12 mouse cellular contexts compared by ENCODE assay signal in the genomic region with DNA sequence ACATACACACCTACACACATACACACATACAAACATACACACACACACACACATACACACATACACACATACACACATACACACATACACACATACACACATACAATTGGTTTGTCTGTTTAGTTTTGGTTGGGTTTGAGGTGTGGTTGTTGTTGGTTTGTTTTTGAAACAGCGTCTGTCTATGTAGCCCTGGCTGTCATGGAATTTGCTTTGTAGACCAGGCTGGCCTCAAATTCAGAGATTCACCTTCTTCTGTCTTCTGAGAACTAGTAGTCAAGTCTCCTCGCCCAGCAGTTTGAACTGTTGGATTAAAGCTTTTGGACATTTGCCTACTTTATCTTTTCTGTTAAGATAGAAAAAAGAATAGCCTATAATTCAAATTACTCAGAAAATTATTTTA. TPM values are rescaled to one million over a fixed set of nuclear protein-coding genes. Genes with fewer than 3 reads are reported as not detected.
DNase-seq lines count a peak whose midpoint lies in the region; ATAC-seq lines count a peak whose summit lies in the region.
"Not testable (repeated sequence)": the region's sequence is repeated elsewhere in the genome, so short reads cannot be mapped to it uniquely, and the experiment has no call there.
"Had no signal": no experiment of that assay in that cellular context is flagged by ENCODE, and none has a peak within 500 bp of the region (broad histone marks: within the 10 kb centered on the region; RNA-seq: fewer than 3 reads in every experiment).

No protein-coding gene starts in this region.

- H3K4me3 ChIP-seq in forebrain, embryonic 12.5 days (replicated peaks); hindbrain, embryonic 12.5 days; limb, embryonic 10.5 days; limb, embryonic 15.5 days; midbrain, embryonic 14.5 days (replicated peaks; ENCODE audit: low read depth, low read length); stomach, embryonic 14.5 days (ENCODE audit: low read depth, low read length): not testable (repeated sequence)

- H3K9me3 ChIP-seq in forebrain, embryonic 12.5 days, result peaks cover 28% of the 10 kb centered on the region
- peaks cover 37% of the 10 kb centered on the region for H3K9me3 ChIP-seq in hindbrain, embryonic 12.5 days (replicated peaks)
- not testable (repeated sequence) for H3K9me3 ChIP-seq in limb, embryonic 10.5 days (replicated peaks); limb, embryonic 15.5 days; stomach, embryonic 14.5 days (ENCODE audit: control insufficient read depth, low read depth, low read length)
- peaks cover 23% of the 10 kb centered on the region for H3K9me3 ChIP-seq in midbrain, embryonic 14.5 days (ENCODE audit: control insufficient read depth, low read length)

- H3K27me3 ChIP-seq in forebrain, embryonic 12.5 days; hindbrain, embryonic 12.5 days; limb, embryonic 10.5 days (ENCODE audit: low read depth, poor library complexity, severe bottlenecking); limb, embryonic 15.5 days; midbrain, embryonic 14.5 days (ENCODE audit: control insufficient read depth, insufficient read depth, low read length); stomach, embryonic 14.5 days (ENCODE audit: control insufficient read depth, insufficient read depth, low read length): not testable (repeated sequence)

- H3K27ac ChIP-seq in forebrain, embryonic 12.5 days; hindbrain, embryonic 12.5 days; limb, embryonic 10.5 days; limb, embryonic 15.5 days; midbrain, embryonic 14.5 days (replicated peaks; ENCODE audit: low read depth, low read length); stomach, embryonic 14.5 days (ENCODE audit: low read length): not testable (repeated sequence)

- H3K36me3 ChIP-seq in forebrain, embryonic 12.5 days (replicated peaks); hindbrain, embryonic 12.5 days; limb, embryonic 10.5 days; limb, embryonic 15.5 days; midbrain, embryonic 14.5 days (ENCODE audit: control insufficient read depth, insufficient read depth, low read length); stomach, embryonic 14.5 days (ENCODE audit: control insufficient read depth, insufficient read depth, low read length): not testable (repeated sequence)

- peak; percentile 70 for ATAC-seq in forebrain, embryonic 12.5 days (ENCODE audit: low FRiP score)
- peak; percentile 52; the same call in 1 of the 2 replicates for ATAC-seq in hindbrain, embryonic 12.5 days (ENCODE audit: low FRiP score)
- ATAC-seq in limb, embryonic 15.5 days (ENCODE audit: insufficient number of reproducible peaks, low FRiP score, low TSS enrichment, low read depth), result 0 out of 2 replicates have a peak, but pooled peaks have one; percentile 61
- peak; percentile 57 for ATAC-seq in midbrain, embryonic 14.5 days (ENCODE audit: low FRiP score, low TSS enrichment)
- 0 out of 2 replicates have a peak, but pooled peaks have one; percentile 58 for ATAC-seq in stomach, embryonic 14.5 days (ENCODE audit: insufficient number of reproducible peaks, insufficient read depth, low FRiP score, low read depth)

- 62% methylated on average over 2 of the region's 2 CpGs for WGBS in forebrain, embryonic 12.5 days
- 64% methylated on average over 2 of the region's 2 CpGs for WGBS in hindbrain, embryonic 12.5 days
- 70% methylated on average over 2 of the region's 2 CpGs for WGBS in limb, embryonic 10.5 days
- WGBS in limb, embryonic 15.5 days, result 58% methylated on average over 2 of the region's 2 CpGs
- WGBS in midbrain, embryonic 14.5 days, result 56% methylated on average over 2 of the region's 2 CpGs
- WGBS in stomach, embryonic 14.5 days, result 53% methylated on average over 2 of the region's 2 CpGs

- H3K4me2 ChIP-seq in forebrain, embryonic 12.5 days; hindbrain, embryonic 12.5 days (replicated peaks); limb, embryonic 15.5 days; midbrain, embryonic 14.5 days (ENCODE audit: low read length); stomach, embryonic 14.5 days (replicated peaks; ENCODE audit: low read depth, low read length): not testable (repeated sequence)

- not testable (repeated sequence) for H3K4me1 ChIP-seq in forebrain, embryonic 12.5 days; hindbrain, embryonic 12.5 days; limb, embryonic 10.5 days; limb, embryonic 15.5 days; midbrain, embryonic 14.5 days (ENCODE audit: control insufficient read depth, insufficient read depth, low read length); stomach, embryonic 14.5 days (ENCODE audit: control insufficient read depth, insufficient read depth, low read length)

- not testable (repeated sequence) for H3K9ac ChIP-seq in forebrain, embryonic 12.5 days; hindbrain, embryonic 12.5 days; limb, embryonic 15.5 days; midbrain, embryonic 14.5 days (replicated peaks; ENCODE audit: low read length); stomach, embryonic 14.5 days (replicated peaks; ENCODE audit: low read depth, low read length)

- DNase-seq in limb, embryonic 10.5 days (ENCODE audit: low spot score), result peak; percentile 25
- DNase-seq in midbrain, embryonic 14.5 days, result not testable (repeated sequence)

RNA-seq across cellular contexts. Expression of a gene that starts 14.6 kb away (rescaled TPM):
- polyA plus RNA-seq in forebrain, embryonic 12.5 days (2016; fragmentation: Nextera tagmentation; extraction: Ambion mirVana), result not detected in 2 replicates
- not detected in 2 replicates for polyA plus RNA-seq in hindbrain, embryonic 12.5 days (2016; fragmentation: Nextera tagmentation; extraction: Ambion mirVana)
- not detected in 2 replicates for polyA plus RNA-seq in limb, embryonic 10.5 days (2016; fragmentation: Nextera tagmentation; extraction: Ambion mirVana)
- polyA plus RNA-seq in limb, embryonic 15.5 days (2015; fragmentation: Nextera tagmentation; extraction: Ambion mirVana), result 0.12 TPM in 1 of 2 replicates, not detected in the other
- not detected in 2 replicates for polyA plus RNA-seq in midbrain, embryonic 14.5 days (2014; fragmentation: Nextera tagmentation; extraction: Ambion mirVana)
- polyA plus RNA-seq in stomach, embryonic 14.5 days (2014; fragmentation: Nextera tagmentation; extraction: Ambion mirVana), result not detected in 2 replicates
- polyA plus RNA-seq: forebrain, embryonic 14.5 days; hindbrain, embryonic 16.5 days; intestine, embryonic 15.5 days; large intestine, adult 2 months; liver, embryonic 13.5 days; thymus, adult 2 months had no signal

RNA-seq across cellular contexts. Expression of a gene that starts 38.1 kb away (rescaled TPM):
- polyA plus RNA-seq in forebrain, embryonic 12.5 days (2016; fragmentation: Nextera tagmentation; extraction: Ambion mirVana), result not detected in 2 replicates
- not detected in 2 replicates for polyA plus RNA-seq in hindbrain, embryonic 12.5 days (2016; fragmentation: Nextera tagmentation; extraction: Ambion mirVana)
- polyA plus RNA-seq in limb, embryonic 10.5 days (2016; fragmentation: Nextera tagmentation; extraction: Ambion mirVana), result not detected in 2 replicates
- not detected in 2 replicates for polyA plus RNA-seq in limb, embryonic 15.5 days (2015; fragmentation: Nextera tagmentation; extraction: Ambion mirVana)
- not detected in 2 replicates for polyA plus RNA-seq in midbrain, embryonic 14.5 days (2014; fragmentation: Nextera tagmentation; extraction: Ambion mirVana)
- not detected in 2 replicates for polyA plus RNA-seq in stomach, embryonic 14.5 days (2014; fragmentation: Nextera tagmentation; extraction: Ambion mirVana)
- polyA plus RNA-seq: forebrain, embryonic 14.5 days; hindbrain, embryonic 16.5 days; intestine, embryonic 15.5 days; large intestine, adult 2 months; liver, embryonic 13.5 days; thymus, adult 2 months had no signal
